Mouse (Mus musculus) forebrain, embryonic 13.5 days (tissue): Measurements from ENCODE around the gene Olfr1158. TPM values are rescaled to one million over a fixed set of nuclear protein-coding genes. Genes with fewer than 3 reads are reported as not detected.
"Not testable (repeated sequence)": the region's sequence is repeated elsewhere in the genome, so short reads cannot be mapped to it uniquely, and the experiment has no call there.

Experiments
- ATAC-seq: fragments of 200-750 bp; cut with Nextera tagmentation; 2 replicates; pipeline ENCODE4 v1.8.0; 2017
- H3K27ac ChIP-seq: fragments of 300-500 bp; sonication (generic); 2 replicates; pipeline ENCODE4 v1.5.1; 2015; ENCODE audit warnings: inconsistent platforms, mild to moderate bottlenecking, moderate library complexity
- H3K27me3 ChIP-seq: fragments of 300-500 bp; sonication (generic); 2 replicates; pipeline ENCODE4 v1.6.1; 2015; ENCODE audit warnings: mild to moderate bottlenecking, inconsistent platforms
- H3K36me3 ChIP-seq: fragments of 300-500 bp; sonication (generic); 2 replicates; pipeline ENCODE4 v1.6.1; 2015; ENCODE audit warnings: mild to moderate bottlenecking, inconsistent platforms; ENCODE audit not compliant: poor library complexity, severe bottlenecking
- H3K4me1 ChIP-seq: fragments of 300-500 bp; sonication (generic); 2 replicates; pipeline ENCODE4 v1.6.1; 2015; ENCODE audit warnings: inconsistent platforms
- H3K4me2 ChIP-seq: fragments of 300-500 bp; sonication (generic); 2 replicates; pipeline ENCODE4 v1.6.1; 2015; ENCODE audit warnings: inconsistent platforms, mild to moderate bottlenecking, moderate library complexity
- H3K4me3 ChIP-seq: fragments of 300-500 bp; sonication (generic); 2 replicates; pipeline ENCODE4 v1.5.1; 2015; ENCODE audit warnings: mild to moderate bottlenecking, inconsistent platforms
- H3K9ac ChIP-seq: fragments of 300-500 bp; sonication (generic); 2 replicates; pipeline ENCODE4 v1.6.1; 2015; ENCODE audit warnings: mild to moderate bottlenecking, inconsistent platforms
- H3K9me3 ChIP-seq: fragments of 300-500 bp; sonication (generic); replicated peaks from 2 replicates; pipeline ENCODE4 v1.6.1; 2016; ENCODE audit warnings: inconsistent platforms
- WGBS: fragments of 180-500 bp; shearing (Covaris S2); methylation state at CpG from one replicate; pipeline ENCODE4 v1.1.7; 2015; 5-methylcytosine and 5-hydroxymethylcytosine counted together
- polyA plus RNA-seq: library from polyadenylated mRNA; unstranded; fragments of >200 nt; fragmentation: Nextera tagmentation; extraction: Ambion mirVana; gene quantifications from 2 replicates; pipeline ENCODE4 v1.2.1, GENCODE M21; 2015

The Olfr1158 gene
- polyA plus RNA-seq, result not detected in 2 replicates

DNA sequence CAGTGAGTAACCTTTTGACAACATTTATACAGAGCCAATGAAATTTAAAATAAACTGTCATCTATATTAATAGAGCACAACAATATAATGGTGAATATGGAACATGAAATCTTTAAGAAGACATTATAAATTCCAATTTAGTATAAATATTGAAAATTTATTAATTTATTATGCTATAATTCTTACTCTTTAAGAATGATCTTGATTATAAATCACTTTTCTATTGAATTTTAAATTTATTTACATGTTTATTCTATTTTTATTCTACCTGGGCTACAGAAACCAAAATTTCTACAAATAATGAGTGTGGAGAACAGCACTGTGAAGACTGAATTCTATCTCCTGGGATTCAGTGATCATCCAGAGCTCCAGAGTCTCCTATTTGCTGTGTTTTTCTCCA lies at the start of gene Olfr1158:
Gene Olfr1158 (plus strand): TSS at position 301 of the 400 bp plus-strand sequence.
- no peak within 1 kb of the TSS for H3K4me2 ChIP-seq
- no peak within 1 kb of the TSS for H3K9ac ChIP-seq
- no peaks in the 10 kb centered on the region for H3K27me3 ChIP-seq
- no peak within 1 kb of the TSS for H3K27ac ChIP-seq
- H3K4me3 ChIP-seq, result no peak within 1 kb of the TSS
- no peaks in the 10 kb centered on the region for H3K4me1 ChIP-seq
- ATAC-seq, result no peak
- H3K36me3 ChIP-seq, result no peaks in the 10 kb centered on the region
- H3K9me3 ChIP-seq, result no peaks in the 10 kb centered on the region

DNA sequence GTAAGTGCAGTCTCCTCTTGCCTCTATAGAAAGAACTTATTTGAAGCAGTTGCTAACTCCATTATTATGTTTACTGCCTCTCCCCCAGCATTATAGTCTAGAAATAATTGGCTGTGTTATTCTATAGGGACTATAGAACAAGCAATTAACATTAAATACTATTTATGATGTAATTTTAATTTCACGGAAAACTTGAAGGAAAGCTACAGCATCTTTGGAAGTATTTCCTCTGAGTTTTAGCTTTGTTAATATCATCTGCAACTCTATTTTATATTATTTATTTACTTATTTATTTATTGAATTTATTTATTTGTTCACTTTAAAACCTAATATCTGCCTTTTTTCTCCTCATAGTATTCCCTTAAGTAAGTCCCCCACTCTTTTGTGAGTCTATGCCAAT lies 44.9 kb upstream of the Olfr1158 start, which contains the start of gene Olfr1155:
Gene Olfr1155 (minus strand): TSS at position 101 of the 400 bp plus-strand sequence.
- WGBS, result 94% methylated on average over 1 of the region's 1 CpGs
- no peak for ATAC-seq
- no peaks in the 10 kb centered on the region for H3K4me1 ChIP-seq

DNA sequence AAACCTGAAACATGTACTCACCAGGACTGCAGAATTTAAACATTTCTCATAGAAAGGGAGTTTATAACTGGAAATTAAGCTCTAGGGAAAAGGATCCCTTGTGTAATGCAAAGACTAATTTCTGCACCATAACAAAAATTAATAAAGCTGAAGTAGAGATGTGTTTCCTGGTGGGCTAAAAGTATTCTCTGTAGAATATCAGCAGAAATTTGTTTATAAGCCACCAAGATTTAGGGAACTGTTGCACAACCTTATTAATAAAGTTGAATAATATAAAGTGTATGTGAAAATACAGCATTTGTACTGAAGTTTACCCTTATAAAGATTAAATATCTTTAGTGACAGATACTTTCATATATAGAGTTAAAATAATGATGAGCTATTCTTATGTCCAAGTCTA lies 36.9 kb upstream of the Olfr1158 start, which contains the start of gene Olfr1156:
Gene Olfr1156 (minus strand): TSS at position 101 of the 400 bp plus-strand sequence.
- no peak for ATAC-seq
- H3K4me2 ChIP-seq, result no peak within 1 kb of the TSS
- H3K27ac ChIP-seq, result no peak within 1 kb of the TSS
- no peaks in the 10 kb centered on the region for H3K9me3 ChIP-seq
- H3K4me3 ChIP-seq, result no peak within 1 kb of the TSS
- H3K9ac ChIP-seq, result no peak within 1 kb of the TSS
- no peaks in the 10 kb centered on the region for H3K27me3 ChIP-seq
- no peaks in the 10 kb centered on the region for H3K4me1 ChIP-seq
- no peaks in the 10 kb centered on the region for H3K36me3 ChIP-seq

More for the DNA sequence above, 44.9 kb upstream of the Olfr1158 start, which contains the start of gene Olfr1155:
- Histone ChIP-seq H3K9ac (no peak within 1 kb of the TSS), H3K4me2 (no peak within 1 kb of the TSS), H3K9me3 (no peaks in the 10 kb centered on the region), H3K27ac (no peak within 1 kb of the TSS), H3K4me3 (no peak within 1 kb of the TSS), H3K36me3 (no peaks in the 10 kb centered on the region), H3K27me3 (no peaks in the 10 kb centered on the region)

DNA sequence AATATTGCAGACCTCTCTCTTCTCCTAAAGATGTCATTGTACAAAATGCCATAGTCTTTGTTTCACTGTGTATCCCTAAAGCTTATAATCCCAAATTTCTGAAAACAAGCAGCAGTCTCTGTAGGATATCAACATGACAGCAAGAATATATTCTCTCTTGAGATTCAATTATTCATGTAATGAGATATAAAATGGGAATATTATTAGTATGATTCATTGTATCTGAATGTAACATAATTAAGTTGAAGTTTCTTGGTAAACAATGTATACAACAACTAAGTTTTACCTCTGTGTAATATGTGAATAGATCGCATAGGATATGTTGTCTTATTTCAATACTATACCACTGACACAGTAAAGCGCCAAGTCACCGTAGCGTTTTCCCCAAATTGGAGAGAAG lies 21.7 kb upstream of the Olfr1158 start, which contains the start of gene Olfr1157:
Gene Olfr1157 (minus strand): TSS at position 101 of the 400 bp plus-strand sequence.
- Histone ChIP-seq H3K27ac (no peak within 1 kb of the TSS), H3K4me1 (no peaks in the 10 kb centered on the region), H3K4me3 (no peak within 1 kb of the TSS), H3K9me3 (no peaks in the 10 kb centered on the region), H3K4me2 (no peak within 1 kb of the TSS), H3K27me3 (no peaks in the 10 kb centered on the region), H3K9ac (no peak within 1 kb of the TSS), H3K36me3 (no peaks in the 10 kb centered on the region)
- ATAC-seq, result no peak
- WGBS, result 97% methylated on average over 4 of the region's 4 CpGs

DNA sequence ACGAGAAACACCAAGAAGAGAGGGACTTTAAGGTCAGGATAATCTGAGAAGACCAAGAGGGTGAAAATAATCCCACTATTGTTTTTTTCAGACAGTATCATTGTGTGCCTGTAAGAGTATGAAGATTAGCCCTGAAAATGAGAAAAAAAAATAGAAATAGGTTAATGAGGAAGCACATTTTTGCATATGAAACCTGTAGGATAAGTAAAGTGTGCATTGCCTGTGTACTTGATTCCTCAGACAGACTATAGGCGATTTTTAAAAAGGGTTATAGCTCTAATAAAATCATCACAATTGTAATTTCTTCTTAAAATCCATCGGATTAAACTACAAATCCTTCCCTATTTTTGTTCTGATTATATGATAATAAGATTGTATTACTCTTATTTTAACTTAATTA lies 15.3 kb upstream of the Olfr1158 start, which contains the start of gene Olfr74:
Gene Olfr74 (minus strand): TSS at position 101 of the 400 bp plus-strand sequence.
- Histone ChIP-seq H3K27ac (no peak within 1 kb of the TSS), H3K4me2 (no peak within 1 kb of the TSS), H3K36me3 (no peaks in the 10 kb centered on the region), H3K4me1 (no peaks in the 10 kb centered on the region), H3K4me3 (no peak within 1 kb of the TSS), H3K9ac (no peak within 1 kb of the TSS), H3K27me3 (no peaks in the 10 kb centered on the region), H3K9me3 (no peaks in the 10 kb centered on the region)
- 78% methylated on average over 3 of the region's 3 CpGs for WGBS
- ATAC-seq, result no peak

DNA sequence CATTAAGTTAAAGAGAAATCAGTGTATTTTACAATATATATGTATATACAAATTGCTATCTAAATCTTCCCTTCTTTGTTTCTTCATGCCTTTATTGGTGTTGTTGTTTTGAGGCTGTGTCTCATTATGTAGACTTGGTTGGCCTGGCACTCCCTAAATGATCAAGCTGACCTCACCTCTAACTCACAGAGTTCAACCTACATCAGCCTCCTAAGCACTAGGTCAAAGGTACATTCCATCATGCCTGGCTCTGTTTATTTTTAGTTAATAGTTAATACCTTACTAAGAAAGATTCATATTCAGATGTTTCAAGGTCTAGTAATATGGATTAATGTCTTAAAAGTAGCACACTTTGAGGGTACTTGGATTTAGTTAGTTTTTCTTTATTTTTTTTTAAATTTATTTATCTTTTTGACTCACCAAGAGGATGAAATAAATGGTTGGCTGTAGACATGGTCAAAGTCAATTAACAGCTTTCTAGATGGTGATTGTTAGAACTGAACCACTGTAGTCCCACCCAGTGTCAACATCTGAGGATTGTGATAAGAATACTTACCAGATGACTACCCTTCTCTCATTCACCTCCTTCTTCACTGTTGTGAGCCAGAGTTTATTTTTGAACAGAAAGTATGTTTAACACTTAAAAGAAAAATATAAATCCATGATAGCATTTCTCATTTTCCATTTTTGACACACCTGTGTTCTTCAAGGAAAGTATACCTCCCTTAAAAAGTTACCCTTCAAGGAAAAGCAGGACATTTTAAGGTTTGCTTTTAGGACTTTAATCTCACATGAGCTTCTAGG lies 17.8 kb downstream of the Olfr1158 start, which contains the start of gene Olfr1160:
Gene Olfr1160 (minus strand): TSS at position 754 of the 804 bp plus-strand sequence.
- Histone ChIP-seq H3K4me1 (no peaks in the 10 kb centered on the region), H3K36me3 (no peaks in the 10 kb centered on the region), H3K9me3 (no peaks in the 10 kb centered on the region), H3K9ac (no peak within 1 kb of the TSS), H3K27me3 (no peaks in the 10 kb centered on the region), H3K4me3 (no peak within 1 kb of the TSS), H3K27ac (no peak within 1 kb of the TSS), H3K4me2 (no peak within 1 kb of the TSS)
- ATAC-seq, result no peak

DNA sequence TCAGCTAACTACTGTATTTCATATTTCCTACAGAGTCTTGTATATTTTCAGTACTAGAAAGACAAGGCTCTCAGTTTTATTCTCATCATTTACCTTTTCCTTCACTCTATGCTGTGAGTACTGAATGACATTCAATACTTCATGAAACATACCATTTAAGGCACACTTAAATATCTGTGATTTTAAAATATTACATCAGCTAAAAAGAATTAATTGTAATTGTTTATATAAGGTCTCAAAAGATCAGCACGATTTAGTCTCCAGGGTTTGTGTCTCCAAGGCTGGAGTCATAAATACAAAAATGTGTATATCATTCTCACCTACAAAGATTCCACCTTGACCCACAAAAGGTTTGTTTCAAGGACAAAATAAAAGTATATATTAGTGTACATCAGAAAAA lies 32.6 kb downstream of the Olfr1158 start, which contains the start of gene Olfr1161:
Gene Olfr1161 (plus strand): TSS at position 301 of the 400 bp plus-strand sequence.
- not testable (repeated sequence) for H3K27ac ChIP-seq, H3K4me3 ChIP-seq, H3K36me3 ChIP-seq, H3K9ac ChIP-seq, H3K4me1 ChIP-seq, H3K9me3 ChIP-seq, H3K27me3 ChIP-seq, H3K4me2 ChIP-seq, ATAC-seq
- 84% methylated on average over 1 of the region's 1 CpGs for WGBS

DNA sequence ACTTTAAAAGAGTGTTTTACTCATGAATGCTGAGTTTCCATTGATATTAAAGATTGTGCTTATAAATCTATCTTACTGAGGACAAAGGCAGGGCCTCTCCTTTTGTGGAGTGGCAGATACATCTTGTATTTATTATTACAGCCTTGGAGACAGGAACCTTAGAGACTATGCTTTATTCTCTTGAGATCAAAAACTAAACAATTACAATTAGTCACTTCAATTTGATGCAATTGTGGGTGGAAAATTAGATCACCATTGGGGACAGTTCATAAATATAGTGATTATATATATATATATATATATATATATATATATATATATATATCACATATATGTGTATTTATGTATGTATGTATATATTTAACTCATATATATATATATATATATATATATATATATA lies 47.7 kb downstream of the Olfr1158 start, which contains the start of gene Olfr73:
Gene Olfr73 (minus strand): TSS at position 101 of the 400 bp plus-strand sequence.
- H3K4me1 ChIP-seq, result no peaks in the 10 kb centered on the region
- no peak within 1 kb of the TSS for H3K27ac ChIP-seq
- H3K9ac ChIP-seq, result no peak within 1 kb of the TSS
- no peaks in the 10 kb centered on the region for H3K36me3 ChIP-seq
- H3K9me3 ChIP-seq, result no peaks in the 10 kb centered on the region
- no peak for ATAC-seq
- no peak within 1 kb of the TSS for H3K4me2 ChIP-seq
- H3K4me3 ChIP-seq, result no peak within 1 kb of the TSS
- no peaks in the 10 kb centered on the region for H3K27me3 ChIP-seq

Other genes starting within 250 kb of the Olfr1158 start
- gene Olfr1140, start 246.4 kb upstream of the Olfr1158 start, polyA plus RNA-seq, result not detected in 2 replicates
- not detected in 2 replicates for gene Olfr1141, start 236.1 kb upstream of the Olfr1158 start, polyA plus RNA-seq
- not detected in 2 replicates for gene Olfr152, start 210.6 kb upstream of the Olfr1158 start, polyA plus RNA-seq
- gene Olfr1143, start 189.5 kb upstream of the Olfr1158 start, polyA plus RNA-seq, result not detected in 2 replicates
- not detected in 2 replicates for gene Olfr1145, start 180.3 kb upstream of the Olfr1158 start, polyA plus RNA-seq
- not detected in 2 replicates for gene Olfr1148, start 159.6 kb upstream of the Olfr1158 start, polyA plus RNA-seq
- gene Olfr1150-ps1, start 146.1 kb upstream of the Olfr1158 start, polyA plus RNA-seq, result not detected in 2 replicates
- gene Olfr1151, start 134.3 kb upstream of the Olfr1158 start, polyA plus RNA-seq, result not detected in 2 replicates
- gene Olfr1152, start 123.6 kb upstream of the Olfr1158 start, polyA plus RNA-seq, result 0.03 TPM in 1 of 2 replicates, not detected in the other
- not detected in 2 replicates for gene Olfr1153, start 95.2 kb upstream of the Olfr1158 start, polyA plus RNA-seq
- gene Olfr1154, start 84.9 kb upstream of the Olfr1158 start, polyA plus RNA-seq, result not detected in 2 replicates
- gene Olfr1155, start 45.0 kb upstream of the Olfr1158 start, polyA plus RNA-seq, result not detected in 2 replicates
- gene Olfr1156, start 37.0 kb upstream of the Olfr1158 start, polyA plus RNA-seq, result not detected in 2 replicates
- not detected in 2 replicates for gene Olfr1157, start 21.8 kb upstream of the Olfr1158 start, polyA plus RNA-seq
- gene Olfr74, start 15.4 kb upstream of the Olfr1158 start, polyA plus RNA-seq, result not detected in 2 replicates
- not detected in 2 replicates for gene Olfr1160, start 18.2 kb downstream of the Olfr1158 start, polyA plus RNA-seq
- gene Olfr1161, start 32.7 kb downstream of the Olfr1158 start, polyA plus RNA-seq, result not detected in 2 replicates
- gene Olfr73, start 47.6 kb downstream of the Olfr1158 start, polyA plus RNA-seq, result not detected in 2 replicates
- gene Olfr1162, start 61.0 kb downstream of the Olfr1158 start, polyA plus RNA-seq, result not detected in 2 replicates
- not detected in 2 replicates for gene Olfr1163, start 81.7 kb downstream of the Olfr1158 start, polyA plus RNA-seq
- gene Olfr1164, start 103.9 kb downstream of the Olfr1158 start, polyA plus RNA-seq, result not detected in 2 replicates
- gene Olfr1166, start 138.2 kb downstream of the Olfr1158 start, polyA plus RNA-seq, result not detected in 2 replicates
- gene Olfr1167, start 165.1 kb downstream of the Olfr1158 start, polyA plus RNA-seq, result not detected in 2 replicates
- gene Olfr1168, start 191.8 kb downstream of the Olfr1158 start, polyA plus RNA-seq, result not detected in 2 replicates
- not detected in 2 replicates for gene Olfr1170, start 238.2 kb downstream of the Olfr1158 start, polyA plus RNA-seq